Comparison of ENCODE assay signal across 20 mouse cellular contexts in genomic region chr3:133491370-133491769, GRCm38 (mm10).
"Had no signal": no experiment of that assay in that cellular context is flagged by ENCODE, and none has a peak within 500 bp of the region (broad histone marks: within the 10 kb centered on the region; RNA-seq: fewer than 3 reads in every experiment).

No protein-coding gene starts in this region.

- H3K4me1 ChIP-seq: liver, embryonic 15.5 days; lung, embryonic 15.5 days; megakaryocyte, embryonic 14.5 days; midbrain, embryonic 12.5 days; neural tube, embryonic 12.5 days had no signal

- H3K9ac ChIP-seq: liver, embryonic 15.5 days; liver, postnatal 0 days; lung, embryonic 15.5 days; midbrain, embryonic 12.5 days; neural tube, embryonic 12.5 days had no signal

- H3K27me3 ChIP-seq: liver, embryonic 15.5 days; lung, embryonic 15.5 days; megakaryocyte, embryonic 14.5 days; midbrain, embryonic 12.5 days; neural tube, embryonic 12.5 days had no signal

- DNase-seq: liver, postnatal 0 days; lung, adult 2 months; lung, postnatal 14 days; lung, postnatal 36 days; midbrain, embryonic 14.5 days; retina, postnatal 1 day; right cerebral cortex, adult 18-20 months; right cerebral cortex, postnatal 25 days; right cerebral cortex, postnatal 4 days; spleen, adult 18-20 months; thymus, adult 18-20 months; thymus, postnatal 14 days; thymus, postnatal 36 days had no signal

- H3K4me2 ChIP-seq: liver, embryonic 15.5 days; lung, embryonic 15.5 days; midbrain, embryonic 12.5 days; neural tube, embryonic 12.5 days had no signal

- H3K4me3 ChIP-seq: liver, embryonic 15.5 days; lung, embryonic 15.5 days; megakaryocyte, embryonic 14.5 days; midbrain, embryonic 12.5 days; neural tube, embryonic 12.5 days had no signal

- ATAC-seq: liver, postnatal 0 days; lung, postnatal 0 days had no signal

- H3K27ac ChIP-seq: liver, embryonic 15.5 days; lung, embryonic 15.5 days; macrophage; midbrain, embryonic 12.5 days; neural tube, embryonic 12.5 days had no signal

- H3K9me3 ChIP-seq: liver, embryonic 15.5 days had no signal
